Mouse (Mus musculus): ENCODE data around the gene Ift140.

DNA sequence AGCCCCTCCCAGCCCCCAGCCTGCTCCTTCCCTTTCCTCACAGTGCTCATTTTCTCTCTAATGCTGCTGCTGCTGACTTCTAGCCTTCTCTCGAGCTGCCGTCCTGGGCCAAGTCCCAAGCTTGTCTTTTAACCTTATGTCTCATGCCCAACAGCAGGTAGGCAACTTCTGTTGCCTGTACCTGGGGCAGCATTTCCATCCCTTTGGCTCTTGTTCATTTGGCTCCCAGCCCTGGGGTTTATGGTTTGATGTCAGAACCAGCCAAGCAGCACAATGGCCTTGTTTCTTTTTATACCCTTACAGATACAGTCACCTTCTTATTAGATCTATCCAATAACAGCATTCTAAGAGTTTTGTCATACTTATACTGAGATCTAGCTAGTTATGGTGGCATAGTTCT is 80.3 kb downstream of the Ift140 start:
- TF ChIP-seq EP300 (IDR thresholded peaks at IDR 0.05; ENCODE audit: low read depth), result no peak
- TF ChIP-seq CTCF (IDR thresholded peaks at IDR 0.05; ENCODE audit: low read depth), result no peak

All from liver, postnatal 0 days (tissue).